Mouse (Mus musculus) monocyte, adult 2 months (primary cell): ENCODE measurements around the gene Cdkn1a.

Experiments
- DNase-seq, 2 experiments: peaks; one replicate each; pipeline ENCODE4 v3.0.0; 2022; ENCODE audit warnings: low spot score in 2 of 2, low read depth in 1 of 2

Cdkn1a gene

DNA sequence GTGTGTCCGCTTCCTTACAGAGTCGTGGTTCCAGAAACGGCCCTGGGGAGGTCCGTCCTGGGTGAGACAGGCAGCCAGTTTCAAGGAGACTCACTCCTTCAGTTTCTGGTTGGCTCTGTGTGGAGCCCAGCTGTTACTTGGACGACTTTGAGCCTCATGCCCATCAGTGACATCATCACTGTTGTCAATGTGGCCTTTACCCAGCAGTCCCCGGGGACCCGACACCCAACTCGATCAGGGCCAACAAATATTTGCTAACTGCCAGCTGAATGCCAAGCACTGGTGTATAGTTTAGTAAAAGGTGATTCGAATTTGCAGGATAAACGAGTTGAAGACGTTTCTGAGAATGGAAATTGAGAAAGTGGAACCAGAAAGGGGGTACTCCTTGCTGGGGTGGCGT, 25.2 kb downstream of the Cdkn1a start:
- no peak for DNase-seq

DNA sequence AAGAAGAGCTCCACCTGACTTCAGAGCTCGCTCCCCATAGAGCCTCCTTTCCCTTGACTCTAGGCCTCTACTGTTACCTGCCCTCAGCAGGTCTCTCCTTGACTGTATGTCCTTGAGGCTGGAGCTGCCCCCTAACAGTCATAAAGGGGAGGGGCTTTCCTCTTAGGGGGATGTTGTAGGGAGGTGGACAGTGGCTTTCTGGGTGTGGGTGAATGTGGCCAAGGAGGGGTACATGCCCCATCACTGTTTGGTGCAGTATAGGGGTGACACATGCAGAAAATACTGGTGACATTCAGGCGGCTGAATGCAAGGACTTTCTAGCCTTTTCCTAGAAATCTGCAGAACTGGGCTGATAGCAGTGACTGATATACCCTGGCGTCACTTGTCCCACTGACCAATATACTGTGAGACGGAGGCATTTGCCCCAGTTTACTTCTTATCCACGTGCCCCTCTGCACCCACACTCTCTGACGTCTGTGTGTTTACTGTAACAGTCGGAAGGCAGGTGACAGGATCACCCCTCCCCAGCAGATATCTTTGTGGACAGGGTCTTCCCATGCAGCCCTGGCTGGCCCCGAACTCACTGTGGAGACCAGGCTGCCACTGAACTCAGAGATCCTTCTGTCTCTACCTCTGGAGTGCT, 26.4 kb downstream of the Cdkn1a start:
- DNase-seq: no peak

DNA sequence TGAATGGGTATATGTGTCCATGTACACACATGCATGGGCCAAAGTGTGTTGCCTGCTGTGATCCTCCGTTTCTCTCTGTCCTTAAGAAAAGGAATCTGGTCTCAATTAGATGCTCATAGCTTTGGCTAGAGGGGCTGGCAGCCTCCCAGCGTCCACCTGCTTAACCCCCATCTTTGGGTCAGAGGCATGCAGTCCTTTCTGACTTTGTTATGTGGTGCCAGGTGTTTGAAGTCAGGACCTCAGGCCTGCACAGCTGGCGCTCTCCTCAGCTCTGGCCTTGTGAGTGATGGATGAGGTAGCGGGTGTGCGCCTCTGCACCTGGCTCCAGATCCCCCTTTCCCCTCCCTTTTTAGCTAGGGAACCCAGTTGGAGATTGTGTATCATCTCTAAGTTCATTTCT, 27.3 kb downstream of the Cdkn1a start:
- no peak for DNase-seq

DNA sequence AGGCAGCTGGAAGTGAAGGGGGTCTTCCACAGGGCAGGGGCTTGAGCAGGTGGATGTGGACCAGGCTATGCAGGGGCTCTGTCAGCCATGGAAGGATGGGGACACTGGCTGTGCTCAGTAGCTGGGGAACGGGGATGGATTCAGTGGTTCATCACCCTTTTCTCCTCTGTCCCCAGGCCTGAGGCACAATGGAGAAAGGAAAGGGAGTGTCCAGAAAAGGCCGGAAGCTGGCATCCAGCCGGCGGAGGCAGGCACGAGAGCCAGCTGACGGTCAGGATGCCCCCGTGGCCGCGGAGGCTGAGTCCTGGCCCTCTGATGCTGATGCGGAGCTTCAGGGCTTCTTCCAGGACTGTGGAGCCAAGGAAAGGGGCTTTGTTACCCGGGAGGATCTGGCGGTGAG, 29.9 kb downstream of the Cdkn1a start:
- no peak for DNase-seq

DNA sequence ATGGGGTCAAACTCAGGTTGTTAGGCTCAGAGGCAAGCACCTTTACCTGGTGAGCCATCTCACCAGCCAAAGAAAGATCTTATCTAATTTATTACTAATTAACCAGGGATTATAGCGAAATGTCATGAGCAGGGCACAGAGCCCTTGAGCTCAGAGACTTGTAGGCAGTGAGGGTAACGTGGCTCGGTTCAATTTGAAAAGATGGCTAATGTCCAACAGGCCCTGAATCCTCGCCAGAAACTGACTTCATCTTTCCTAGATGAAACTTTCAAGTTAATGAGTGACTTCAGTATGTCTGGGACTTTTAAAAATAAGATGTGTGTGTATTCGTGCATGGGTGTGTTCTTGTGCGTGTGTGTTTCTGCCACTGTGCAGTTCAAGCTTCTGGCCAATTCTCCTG, 32.0 kb downstream of the Cdkn1a start:
- no peak for DNase-seq

DNA sequence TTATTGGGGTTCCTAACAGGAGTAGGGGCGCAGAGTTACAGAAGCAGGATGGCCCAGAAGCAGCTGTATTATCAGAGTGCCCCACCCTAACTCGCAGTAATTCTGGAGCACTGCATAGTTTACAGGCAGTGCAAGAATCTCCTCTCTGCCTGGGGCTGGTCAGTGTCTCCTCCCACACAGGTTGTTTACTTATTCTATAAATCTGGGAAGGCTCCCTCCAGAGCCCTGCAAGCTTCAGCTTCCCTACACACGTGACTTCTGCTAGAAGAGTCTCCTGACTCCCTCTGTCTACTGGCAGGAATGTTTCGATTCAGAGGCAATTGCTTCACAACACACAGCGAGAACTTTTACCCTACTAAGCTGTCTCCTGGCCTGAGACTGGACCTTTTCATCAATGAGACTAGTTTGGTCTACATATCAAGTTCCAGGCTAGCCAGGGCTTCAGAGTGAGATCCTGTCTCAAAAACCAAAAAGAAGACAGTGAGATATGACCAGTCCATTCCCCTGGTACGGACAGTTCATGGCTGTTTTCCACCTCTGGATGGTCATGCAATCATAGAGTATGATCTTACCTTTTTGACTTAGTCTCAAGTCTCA, 32.9 kb downstream of the Cdkn1a start:
- no peak for DNase-seq

DNA sequence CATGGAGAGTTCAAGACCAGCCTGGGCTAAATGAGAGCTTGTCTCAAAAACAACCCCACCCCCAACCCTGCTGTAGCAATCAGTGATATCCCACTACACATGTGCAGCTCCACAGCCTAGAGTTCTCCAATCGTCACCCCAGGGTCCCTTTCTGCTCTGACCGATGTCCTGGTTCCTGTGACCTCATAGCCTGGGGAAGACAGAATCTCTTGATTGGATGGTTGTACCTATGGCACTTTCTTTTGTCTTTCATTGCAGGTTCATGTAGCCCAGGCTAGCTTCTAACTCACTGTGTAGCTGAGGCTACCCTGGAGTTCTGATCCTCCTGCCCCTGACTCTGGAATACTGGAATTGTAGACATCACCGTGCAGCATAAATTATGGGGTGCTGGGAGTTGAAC, 35.8 kb downstream of the Cdkn1a start:
- no peak for DNase-seq

DNA sequence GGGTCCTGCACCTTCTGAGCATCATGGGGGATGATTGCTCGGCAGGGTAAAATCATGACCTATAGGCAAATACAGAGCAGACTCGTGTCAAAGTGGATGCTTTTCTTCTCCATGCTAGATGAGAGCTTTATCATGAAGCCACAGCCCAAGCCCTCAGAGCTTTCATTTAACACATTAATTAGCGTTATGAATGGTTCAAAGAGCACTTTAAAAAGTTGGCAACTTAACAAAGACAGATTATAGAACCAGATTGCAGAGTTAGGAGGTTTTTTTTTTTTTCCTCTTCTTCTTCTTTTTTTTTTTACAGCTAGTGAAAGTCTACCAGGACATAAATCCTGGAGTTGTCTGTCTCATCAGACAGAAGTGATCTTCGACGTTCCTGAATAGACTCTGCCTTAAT, 38.6 kb downstream of the Cdkn1a start:
- DNase-seq: no peak

DNA sequence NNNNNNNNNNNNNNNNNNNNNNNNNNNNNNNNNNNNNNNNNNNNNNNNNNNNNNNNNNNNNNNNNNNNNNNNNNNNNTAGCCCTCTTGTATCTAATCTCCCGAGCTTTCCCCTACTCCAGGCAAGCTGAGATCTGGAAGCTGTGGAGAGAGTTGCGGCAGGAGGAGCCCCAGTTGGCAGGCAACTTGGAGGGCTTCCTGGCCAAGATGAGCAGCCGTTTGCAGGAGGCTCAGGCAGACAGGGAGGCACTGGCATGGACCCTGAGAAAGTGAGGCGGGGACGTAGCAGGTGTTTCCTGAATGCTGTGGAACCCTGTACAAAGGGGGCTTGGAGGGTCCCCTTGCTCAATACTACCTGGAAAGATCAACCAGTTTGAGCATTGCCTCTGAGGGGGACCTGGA, 44.3 kb downstream of the Cdkn1a start:
- no peak for DNase-seq

DNA sequence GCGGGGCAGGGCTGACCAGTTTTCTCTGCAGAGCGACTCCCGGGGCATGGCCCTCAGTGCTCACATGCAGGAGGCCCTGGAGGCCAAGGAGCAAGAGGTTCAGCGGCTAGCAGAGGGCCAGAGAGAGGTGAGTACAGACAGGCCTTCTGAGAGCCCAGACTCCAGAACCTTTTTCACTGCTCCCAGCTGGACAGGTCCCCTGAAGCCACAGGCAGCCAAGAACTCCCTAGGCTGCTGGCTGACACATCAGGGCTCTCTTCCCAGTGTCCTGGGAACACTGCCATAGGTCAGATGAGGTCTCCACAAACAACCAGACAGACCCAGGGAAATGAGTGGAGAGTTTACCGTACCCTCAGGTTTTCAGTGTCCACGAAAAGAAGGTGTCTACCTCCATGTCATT, 45.5 kb downstream of the Cdkn1a start:
- DNase-seq: no peak

DNA sequence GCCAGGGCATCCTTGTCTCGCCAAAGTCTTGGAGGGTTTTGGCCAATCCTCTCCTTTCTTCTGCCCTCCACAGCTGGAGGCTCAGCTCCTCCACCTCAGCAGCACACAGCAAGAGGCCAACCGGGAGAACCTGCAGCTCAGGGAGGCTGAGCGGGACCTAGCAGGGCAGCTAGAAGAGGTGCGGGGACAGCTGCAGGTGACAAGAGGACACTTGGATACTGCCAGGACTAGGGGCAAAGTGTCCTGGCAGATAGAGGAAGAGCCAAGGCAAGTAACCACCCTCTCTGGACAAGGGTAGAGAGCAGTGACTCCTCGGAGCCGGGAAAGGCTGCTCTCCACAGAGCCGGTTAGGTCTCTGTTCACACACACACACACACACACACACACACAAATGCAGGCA, 47.1 kb downstream of the Cdkn1a start:
- no peak for DNase-seq

DNA sequence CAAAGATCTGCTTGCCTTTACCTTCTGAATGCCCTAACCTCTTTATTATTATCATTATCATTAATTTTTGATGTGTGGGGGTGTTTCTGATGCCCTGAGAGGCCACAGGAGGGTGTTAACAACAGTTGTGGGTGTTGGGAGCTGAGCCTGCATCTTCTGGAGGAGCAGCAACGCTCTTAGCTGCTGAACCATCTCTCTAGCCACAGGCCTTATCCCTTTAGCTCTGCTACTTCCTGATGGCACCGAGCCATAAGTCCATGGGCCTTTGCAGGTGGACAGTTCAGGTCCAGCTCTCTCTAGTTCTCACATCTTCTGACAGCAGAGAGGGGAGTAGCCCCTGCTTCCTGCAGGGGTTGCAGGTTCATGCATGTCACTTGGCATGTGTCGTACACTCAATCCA, 50.8 kb downstream of the Cdkn1a start:
- DNase-seq: no peak

DNA sequence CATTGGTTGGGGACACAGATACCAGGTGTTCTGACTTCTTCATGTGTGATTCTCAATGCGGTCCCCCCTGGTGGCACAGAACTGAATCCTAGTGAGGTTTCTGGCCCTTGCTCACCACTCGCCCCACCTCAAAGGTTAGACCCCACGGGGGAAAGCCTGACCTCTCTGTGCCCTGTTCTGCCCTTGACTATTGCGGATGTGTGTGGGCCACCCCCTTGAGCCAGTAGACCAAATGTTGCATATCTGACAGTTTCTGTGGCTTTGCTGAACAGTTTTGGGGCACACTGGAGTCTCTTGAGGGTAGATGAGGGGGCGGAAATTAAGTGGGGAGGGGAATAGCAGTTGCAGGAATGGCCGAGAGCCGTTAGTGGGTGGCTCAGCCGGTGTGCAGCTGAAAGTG, 52.5 kb downstream of the Cdkn1a start:
- no peak for DNase-seq

DNA sequence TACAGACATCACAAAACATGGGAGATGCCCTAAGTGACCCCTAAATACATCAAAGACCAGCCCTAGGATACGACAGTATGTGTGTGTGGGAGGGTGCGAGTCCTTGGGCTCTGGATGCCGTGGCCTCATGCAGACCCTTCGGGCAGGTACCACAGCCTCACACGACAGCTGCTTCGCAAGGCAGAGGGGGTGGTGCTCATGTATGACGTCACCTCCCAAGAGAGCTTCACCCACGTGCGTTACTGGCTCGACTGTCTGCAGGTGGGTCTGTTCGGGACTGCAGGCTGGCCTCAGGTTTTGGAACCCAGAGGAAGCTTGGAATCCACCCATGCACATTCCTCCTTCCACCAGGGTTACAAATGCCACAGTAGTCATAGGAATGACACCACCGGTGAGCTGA, 54.3 kb downstream of the Cdkn1a start:
- no peak for DNase-seq

DNA sequence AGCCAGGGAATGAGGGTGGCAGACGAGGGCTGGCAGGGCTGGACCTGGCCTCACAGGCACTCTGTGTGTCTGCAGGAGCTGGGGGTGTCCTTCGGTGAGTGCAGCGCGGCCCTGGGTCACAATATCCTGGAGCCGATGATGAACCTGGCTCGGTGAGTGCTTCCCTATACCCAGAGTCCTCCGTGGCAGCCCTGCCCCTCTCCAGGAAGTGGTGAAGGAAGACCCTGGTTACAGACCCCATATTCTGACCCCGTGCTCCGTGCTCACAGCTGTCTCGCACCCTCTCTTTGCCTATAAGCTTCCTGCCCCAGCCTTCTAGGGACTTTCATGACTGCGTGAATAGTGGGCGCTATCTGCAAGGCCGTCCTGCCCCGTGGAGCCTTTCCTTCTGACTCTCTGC, 56.5 kb downstream of the Cdkn1a start:
- no peak for DNase-seq

DNA sequence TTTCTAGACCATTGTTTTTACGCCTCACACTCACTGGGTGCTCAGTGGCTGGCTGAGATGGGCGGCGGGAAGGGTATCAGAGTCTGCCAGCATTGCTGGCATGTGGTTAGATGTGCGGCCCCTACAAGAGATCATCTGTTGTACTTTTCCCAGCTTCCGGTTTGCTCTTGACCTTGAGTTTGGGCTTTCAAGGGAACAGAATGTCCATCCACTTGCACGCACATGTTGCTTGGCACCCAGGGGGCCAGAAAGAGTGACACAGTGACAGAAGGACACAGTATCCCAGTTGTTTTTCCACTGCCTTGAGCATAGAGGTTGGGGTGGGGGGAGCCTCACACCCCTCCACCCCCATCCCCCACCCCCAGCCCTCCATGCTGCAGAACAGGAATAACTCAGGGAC, 57.0 kb downstream of the Cdkn1a start:
- no peak for DNase-seq

DNA sequence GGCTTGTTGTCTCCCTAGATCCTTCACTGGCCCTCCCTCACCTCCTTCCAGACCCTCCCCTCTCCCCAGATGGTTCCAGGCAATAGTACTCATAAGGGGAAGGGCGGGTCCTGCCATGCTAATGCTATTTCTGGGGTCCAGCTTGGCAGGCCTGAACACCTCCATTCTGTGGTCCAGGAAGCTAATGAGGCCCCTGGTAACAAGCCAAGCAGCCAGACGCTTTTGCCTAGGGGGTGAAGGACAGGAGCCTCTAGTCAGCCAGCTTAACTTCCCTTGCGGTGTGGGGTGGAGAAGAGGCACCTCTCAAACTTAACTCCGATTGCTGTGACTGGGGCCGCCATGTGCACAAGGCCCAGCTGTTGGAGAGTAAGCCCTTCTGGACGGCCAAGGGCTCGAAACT, 59.0 kb downstream of the Cdkn1a start:
- DNase-seq: no peak
